ENCODE assay signal across 8 mouse cellular contexts in the genomic region with DNA sequence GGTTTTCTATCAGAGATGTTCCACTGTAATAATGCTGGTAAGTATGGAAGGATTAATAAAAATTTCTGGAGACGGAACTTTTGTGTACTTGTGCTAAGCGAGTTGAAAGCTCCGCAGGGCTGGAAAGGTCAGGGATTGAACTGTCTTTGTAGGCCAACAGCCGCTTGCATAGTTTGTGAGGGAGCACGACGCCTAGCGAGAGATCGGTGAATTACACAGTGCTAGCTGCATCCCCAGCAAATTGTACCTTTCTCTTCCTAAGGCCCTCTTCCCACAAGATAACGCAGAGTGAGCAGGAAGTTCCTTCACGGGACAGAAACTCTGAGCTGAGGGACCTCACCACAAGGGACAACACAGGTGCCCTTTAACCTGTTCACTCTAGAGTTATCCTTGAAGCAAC. TPM values are rescaled to one million over a fixed set of nuclear protein-coding genes. Genes with fewer than 3 reads are reported as not detected.
DNase-seq lines count a peak whose midpoint lies in the region; ATAC-seq and TF ChIP-seq lines count a peak whose summit lies in the region.

No protein-coding gene starts in this region.

- H3K27ac ChIP-seq in cortical plate, adult 2 months (ENCODE audit: insufficient read depth, low read length) = no peak overlapping the region

- no peak for TF ChIP-seq POLR2A in cortical plate, adult 2 months (IDR thresholded peaks at IDR 0.05; ENCODE audit: extremely low read depth, insufficient read depth, low read length)

- no peaks in the 10 kb centered on the region; the same call in 1 of the 2 replicates for H3K4me1 ChIP-seq in cortical plate, adult 2 months (ENCODE audit: control insufficient read depth, insufficient read depth, low read length)

- peak overlapping the region; percentile 55 for H3K4me3 ChIP-seq in cortical plate, adult 2 months (ENCODE audit: insufficient read depth, low read length)

- TF ChIP-seq CTCF in cortical plate, adult 2 months (IDR thresholded peaks at IDR 0.05; ENCODE audit: extremely low read depth, insufficient read depth, low read length) = peak; percentile 92

- peak; percentile 90 for ATAC-seq in megakaryocyte progenitor cell, adult 5-6 weeks (replicated peaks; ENCODE audit: poor library complexity)

- DNase-seq in ZHBTc4 (ENCODE audit: low read depth, low spot score) = peak; percentile 95
- peak; percentile 46 to 70 for DNase-seq in gastrocnemius, adult 8-10 months (ENCODE audit: low spot score in 2 of 2)
- peak; percentile 96 for DNase-seq in induced T-regulatory cell, adult 2 months (ENCODE audit: low read depth)
- DNase-seq in left cerebral cortex, adult 9 months (ENCODE audit: low spot score in 2 of 2) = peak; percentile 46 to 90
- DNase-seq in right cerebral cortex, postnatal 14 days = peak; percentile 82
- DNase-seq in urinary bladder, postnatal 36 days (ENCODE audit: low spot score in 2 of 2) = peak; percentile 83 to 87

RNA-seq across cellular contexts. Expression of gene Phospho2, which starts 0.9 kb away (rescaled TPM):
- 25.5 and 29.9 TPM in 2 replicates for polyA plus RNA-seq in cortical plate, adult 2 months (2012; rRNA removed)
- total RNA-seq in gastrocnemius, adult 8-10 months (2022) = 10 to 100 TPM; 17.4 to 22.6 (median 20.3) TPM
- 24.5 and 25.3 TPM in 2 replicates for total RNA-seq in megakaryocyte progenitor cell, adult 5-6 weeks (2015)
- total RNA-seq in megakaryocyte progenitor cell, adult 5-6 weeks (2017) = 21.9 and 25.0 TPM in 2 replicates

RNA-seq across cellular contexts. Expression of gene Ccdc173, which starts 0.9 kb away (rescaled TPM):
- polyA plus RNA-seq in cortical plate, adult 2 months (2012; rRNA removed) = 3.7 TPM in 2 replicates
- total RNA-seq in gastrocnemius, adult 8-10 months (2022) = under 1 TPM; 0.27 to 0.49 (median 0.37) TPM
- total RNA-seq in megakaryocyte progenitor cell, adult 5-6 weeks (2015) = 1.8 and 2.5 TPM in 2 replicates
- total RNA-seq in megakaryocyte progenitor cell, adult 5-6 weeks (2017) = 0.54 and 3.3 TPM in 2 replicates

RNA-seq across cellular contexts. Expression of gene Klhl23, which starts 31.5 kb away (rescaled TPM):
- 34.7 and 38.1 TPM in 2 replicates for polyA plus RNA-seq in cortical plate, adult 2 months (2012; rRNA removed)
- total RNA-seq in gastrocnemius, adult 8-10 months (2022) = 10 to 100 TPM in 2 of 4 experiments, 1 to 10 TPM in 2; 6.8 to 14.0 (median 10.0) TPM
- 15.1 and 18.7 TPM in 2 replicates for total RNA-seq in megakaryocyte progenitor cell, adult 5-6 weeks (2015)
- total RNA-seq in megakaryocyte progenitor cell, adult 5-6 weeks (2017) = 28.6 and 30.4 TPM in 2 replicates
